23 mouse cellular contexts compared by ENCODE assay signal in genomic region chr11:23492048-23492790, GRCm38 (mm10). TPM values are rescaled to one million over a fixed set of nuclear protein-coding genes. Genes with fewer than 3 reads are reported as not detected.
"Had no signal": no experiment of that assay in that cellular context is flagged by ENCODE, and none has a peak within 500 bp of the region (broad histone marks: within the 10 kb centered on the region; RNA-seq: fewer than 3 reads in every experiment).

No protein-coding gene starts in this region.

- DNase-seq: retina, postnatal 1 day; right cerebral cortex, adult 18-20 months; right cerebral cortex, postnatal 14 days; right cerebral cortex, postnatal 25 days; right cerebral cortex, postnatal 4 days; spleen, adult 18-20 months; thymus, adult 18-20 months; thymus, adult 2 months; thymus, postnatal 14 days; thymus, postnatal 25 days; thymus, postnatal 36 days; thymus, postnatal 4 days had no signal

- H3K4me2 ChIP-seq: neural tube, embryonic 13.5 days; neural tube, embryonic 15.5 days; stomach, embryonic 15.5 days had no signal

- H3K27ac ChIP-seq: neural tube, embryonic 13.5 days; neural tube, embryonic 15.5 days; stomach, embryonic 15.5 days; stomach, postnatal 0 days had no signal

- H3K4me3 ChIP-seq: neural tube, embryonic 13.5 days; neural tube, embryonic 15.5 days; stomach, embryonic 15.5 days had no signal

- H3K9ac ChIP-seq: neural tube, embryonic 13.5 days; neural tube, embryonic 15.5 days; stomach, embryonic 15.5 days had no signal

- H3K27me3 ChIP-seq: neural tube, embryonic 13.5 days; neural tube, embryonic 15.5 days; stomach, embryonic 15.5 days had no signal

- H3K9me3 ChIP-seq: neural tube, embryonic 13.5 days; neural tube, embryonic 15.5 days; stomach, embryonic 15.5 days had no signal

RNA-seq across cellular contexts. Expression of gene 1700093K21Rik, which starts 28.7 kb away (rescaled TPM):
- total RNA-seq: neutrophil, adult 5-6 weeks had no signal
- polyA plus RNA-seq: neural tube, embryonic 14.5 days; neural tube, embryonic 15.5 days; small intestine, adult 2 months; spleen, adult 2 months; stomach, embryonic 14.5 days; stomach, embryonic 15.5 days; stomach, embryonic 16.5 days; stomach, postnatal 0 days; thymus, adult 2 months; thymus, postnatal 0 days had no signal
